Mouse (Mus musculus) liver, postnatal 0 days (tissue): ENCODE data around the gene Gm20388.

Source experiments
- CTCF ChIP-seq: sonication (generic); IDR thresholded peaks from 2 replicates; pipeline ENCODE4 v1.5.1; 2016; ENCODE audit warnings: antibody characterized with exemption, low read depth
- EP300 ChIP-seq: IDR thresholded peaks from 2 replicates; pipeline ENCODE4 v1.6.1; 2016; ENCODE audit warnings: antibody characterized with exemption, low read depth, mild to moderate bottlenecking

DNA sequence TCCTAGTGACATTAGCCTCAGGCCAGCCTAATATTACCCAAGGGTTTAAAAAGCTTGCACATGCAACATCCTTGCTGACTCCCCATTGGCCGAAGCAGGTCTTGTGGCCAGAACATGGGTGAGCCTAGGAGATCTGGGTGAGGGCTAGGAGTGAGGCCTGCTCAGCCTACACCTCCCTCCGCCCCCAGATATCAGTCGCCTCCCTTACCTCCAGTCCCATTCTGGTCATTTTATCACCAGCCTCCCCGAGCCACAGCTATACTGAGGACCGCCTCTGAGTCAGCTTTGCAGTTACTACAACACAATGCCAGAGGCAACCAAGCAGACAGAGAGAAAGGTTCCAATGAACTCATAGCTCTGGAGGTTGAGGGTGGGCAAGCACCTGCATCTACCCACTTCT, 2365.7 kb downstream of the Gm20388 start:
- no peak for TF ChIP-seq CTCF
- no peak for TF ChIP-seq EP300
